Mouse (Mus musculus) heart, postnatal 0 days (tissue): Measurements from ENCODE around the gene Gm19345.

ENCODE experiments used
- CTCF ChIP-seq: IDR thresholded peaks from 2 replicates; pipeline ENCODE4 v1.5.1; 2016; ENCODE audit warnings: antibody characterized with exemption, control low read depth, low read depth
- EP300 ChIP-seq: IDR thresholded peaks from 2 replicates; pipeline ENCODE4 v1.6.1; 2016; ENCODE audit warnings: antibody characterized with exemption, low read depth

GRCm38 (mm10) chr7:19817382-19818105 is 34.3 kb upstream of the Gm19345 start:
- TF ChIP-seq CTCF (no peak), EP300 (no peak)
